Mouse (Mus musculus) c-Kit-positive CD71-positive TER-119-positive erythroid progenitor cells, embryonic 14.5 days (primary cell): Measurements from ENCODE around the gene Ergic1.

Experiments used
- DNase-seq: peaks from one replicate; pipeline ENCODE4 v3.0.0-alpha.2; 2013; ENCODE audit warnings: low spot score

The Ergic1 gene

GRCm38 (mm10) chr17:26702621-26703020 lies 141.3 kb downstream of the Ergic1 start:
- DNase-seq = no peak

GRCm38 (mm10) chr17:26703671-26704070 lies 142.4 kb downstream of the Ergic1 start:
- no peak for DNase-seq

GRCm38 (mm10) chr17:26705463-26706359 lies 144.4 kb downstream of the Ergic1 start:
- no peak for DNase-seq
